Mouse (Mus musculus) forebrain, embryonic 15.5 days (tissue): ENCODE measurements around the gene Gm28308. TPM values are rescaled to one million over a fixed set of nuclear protein-coding genes. Genes with fewer than 3 reads are reported as not detected.

ENCODE experiments used
- ATAC-seq: fragments of 200-750 bp; cut with Nextera tagmentation; replicated peaks from 2 replicates; pipeline ENCODE4 v1.8.0; 2017; ENCODE audit warnings: mild to moderate bottlenecking, moderate TSS enrichment, moderate library complexity
- H3K27ac ChIP-seq: fragments of 300-500 bp; sonication (generic); replicated peaks from 2 replicates; pipeline ENCODE4 v1.5.1; 2015; ENCODE audit warnings: mild to moderate bottlenecking, inconsistent platforms
- H3K27me3 ChIP-seq: fragments of 300-500 bp; sonication (generic); 2 replicates; pipeline ENCODE4 v1.6.1; 2015; ENCODE audit warnings: inconsistent platforms
- H3K36me3 ChIP-seq: fragments of 300-500 bp; sonication (generic); 2 replicates; pipeline ENCODE4 v1.6.1; 2015; ENCODE audit warnings: mild to moderate bottlenecking, inconsistent platforms
- H3K4me1 ChIP-seq: fragments of 300-500 bp; sonication (generic); 2 replicates; pipeline ENCODE4 v1.6.1; 2015; ENCODE audit warnings: inconsistent platforms
- H3K4me2 ChIP-seq: fragments of 300-500 bp; sonication (generic); replicated peaks from 2 replicates; pipeline ENCODE4 v1.6.1; 2015; ENCODE audit warnings: mild to moderate bottlenecking, inconsistent platforms
- H3K4me3 ChIP-seq: fragments of 300-500 bp; sonication (generic); 2 replicates; pipeline ENCODE4 v1.5.1; 2015; ENCODE audit warnings: mild to moderate bottlenecking, inconsistent platforms
- H3K9ac ChIP-seq: fragments of 300-500 bp; sonication (generic); replicated peaks from 2 replicates; pipeline ENCODE4 v1.6.1; 2015; ENCODE audit warnings: mild to moderate bottlenecking, inconsistent platforms
- H3K9me3 ChIP-seq: fragments of 300-500 bp; sonication (generic); 2 replicates; pipeline ENCODE4 v1.6.1; 2016; ENCODE audit warnings: inconsistent platforms
- WGBS: fragments of 180-500 bp; shearing (Covaris S2); methylation state at CpG from one replicate; pipeline ENCODE4 v1.1.7; 2015; ENCODE audit warnings: mixed read lengths; 5-methylcytosine and 5-hydroxymethylcytosine counted together
- polyA plus RNA-seq: library from polyadenylated mRNA; unstranded; fragments of >200 nt; fragmentation: Nextera tagmentation; extraction: Ambion mirVana; gene quantifications from 2 replicates; pipeline ENCODE4 v1.2.1, GENCODE M21; 2015

The Gm28308 gene
- polyA plus RNA-seq, 1 experiment from 2014 or later, result not detected

DNA sequence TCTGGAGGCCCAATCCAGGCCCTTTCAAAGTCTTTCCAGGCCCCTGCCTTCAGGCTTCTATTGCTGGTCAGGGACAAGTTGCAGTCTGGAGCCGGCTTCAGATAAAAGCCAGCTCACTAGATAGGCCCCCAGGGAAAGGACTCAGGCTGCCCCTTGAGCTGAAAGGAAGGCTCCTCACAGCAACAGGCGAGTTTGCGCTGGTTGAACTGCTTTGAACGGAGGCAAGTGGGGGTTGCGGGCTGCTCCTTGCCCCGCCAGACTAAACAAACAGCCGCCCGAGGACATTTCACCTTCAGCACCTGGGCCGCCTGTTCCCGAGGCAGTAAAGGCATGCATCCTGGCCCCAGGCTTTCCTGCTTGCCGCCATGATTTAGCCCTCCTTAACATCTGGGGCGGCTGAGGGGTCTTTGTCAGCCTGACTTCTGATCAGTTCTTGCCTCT lies 30.6 kb upstream of the Gm28308 start:
- ATAC-seq, result no peak
- WGBS, result under 1% methylated on average over 12 of the region's 12 CpGs

DNA sequence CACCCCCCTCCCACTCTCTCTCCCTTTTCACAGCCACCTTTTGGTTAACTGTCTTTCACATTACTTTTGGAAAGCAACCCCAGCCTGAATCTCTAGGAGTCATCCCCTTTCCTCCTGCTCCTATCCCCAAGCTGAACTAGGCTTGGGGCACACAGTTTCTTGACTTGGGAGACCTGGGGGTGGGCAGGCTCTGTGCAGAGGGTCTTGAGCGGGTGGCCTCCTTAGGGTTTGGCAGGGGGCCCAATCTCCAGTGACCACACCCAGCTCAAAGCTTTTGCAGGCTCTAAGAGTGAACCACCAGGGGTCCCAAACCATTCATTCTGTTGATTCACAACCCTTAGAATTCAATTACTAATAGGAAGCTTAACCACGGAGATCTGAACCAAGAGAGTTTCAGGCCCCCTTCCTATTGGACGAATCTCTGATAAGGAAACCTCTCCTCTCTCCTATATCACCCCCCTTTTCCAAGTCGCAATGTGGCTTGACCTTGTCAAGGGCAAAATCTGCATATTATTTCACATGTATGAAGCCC lies 29.7 kb upstream of the Gm28308 start:
- peaks cover 98% of the 10 kb centered on the region for H3K27me3 ChIP-seq
- H3K27ac ChIP-seq, result no peak overlapping the region
- WGBS, result under 1% methylated on average over 4 of the region's 4 CpGs
- no peak overlapping the region for H3K4me2 ChIP-seq
- 0 out of 2 replicates have a peak, but pooled peaks cover 3% of the 10 kb centered on the region for H3K4me1 ChIP-seq
- H3K9ac ChIP-seq, result no peak overlapping the region
- no peaks in the 10 kb centered on the region for H3K36me3 ChIP-seq
- no peak for ATAC-seq
- no peak overlapping the region for H3K4me3 ChIP-seq
- H3K9me3 ChIP-seq, result no peaks in the 10 kb centered on the region

More for the DNA sequence above, 30.6 kb upstream of the Gm28308 start:
- no peaks in the 10 kb centered on the region for H3K36me3 ChIP-seq
- no peak overlapping the region for H3K9ac ChIP-seq
- no peak overlapping the region for H3K4me2 ChIP-seq
- no peak overlapping the region for H3K4me3 ChIP-seq
- 0 out of 2 replicates have a peak, but pooled peaks cover 3% of the 10 kb centered on the region for H3K4me1 ChIP-seq
- H3K27ac ChIP-seq, result no peak overlapping the region
- no peaks in the 10 kb centered on the region for H3K9me3 ChIP-seq
- peaks cover 98% of the 10 kb centered on the region for H3K27me3 ChIP-seq

DNA sequence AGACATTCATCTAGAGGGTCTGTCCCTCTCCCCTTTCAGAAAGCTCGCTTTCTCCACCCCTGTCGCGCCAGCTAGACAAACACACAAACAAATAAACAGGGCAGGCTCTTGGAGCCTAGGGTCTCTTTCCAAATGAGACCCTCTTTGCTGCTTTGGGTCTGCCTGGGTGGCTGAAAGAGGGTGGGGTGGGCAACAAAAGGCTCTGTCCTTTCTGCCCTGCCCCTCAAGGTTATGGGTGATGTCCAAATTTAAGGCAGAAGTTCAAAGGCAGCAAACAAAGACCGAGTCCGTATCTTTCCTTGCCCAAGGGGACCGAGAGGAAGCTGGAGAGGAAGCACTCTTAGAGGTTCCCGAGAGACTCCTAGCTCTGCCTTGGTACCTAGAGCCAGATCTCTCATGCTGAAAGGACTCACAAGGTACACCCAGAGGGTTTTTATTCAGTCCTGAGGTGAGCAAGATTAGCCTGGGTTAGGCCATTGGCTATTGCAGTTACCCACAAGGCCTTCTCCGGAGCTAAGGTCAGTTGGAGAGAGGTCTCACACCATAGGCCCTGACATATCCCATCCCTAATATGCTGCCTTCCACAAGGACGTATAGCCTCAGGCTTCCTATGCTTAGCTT lies 28.0 kb upstream of the Gm28308 start:
- no peaks in the 10 kb centered on the region for H3K36me3 ChIP-seq
- H3K4me3 ChIP-seq, result no peak overlapping the region
- peaks cover 99% of the 10 kb centered on the region for H3K27me3 ChIP-seq
- no peak overlapping the region for H3K27ac ChIP-seq
- WGBS, result 4% methylated on average over 9 of the region's 9 CpGs
- ATAC-seq, result no peak
- no peak overlapping the region for H3K4me2 ChIP-seq
- no peak overlapping the region for H3K9ac ChIP-seq
- H3K4me1 ChIP-seq, result 0 out of 2 replicates have a peak, but pooled peaks cover 3% of the 10 kb centered on the region
- H3K9me3 ChIP-seq, result no peaks in the 10 kb centered on the region

DNA sequence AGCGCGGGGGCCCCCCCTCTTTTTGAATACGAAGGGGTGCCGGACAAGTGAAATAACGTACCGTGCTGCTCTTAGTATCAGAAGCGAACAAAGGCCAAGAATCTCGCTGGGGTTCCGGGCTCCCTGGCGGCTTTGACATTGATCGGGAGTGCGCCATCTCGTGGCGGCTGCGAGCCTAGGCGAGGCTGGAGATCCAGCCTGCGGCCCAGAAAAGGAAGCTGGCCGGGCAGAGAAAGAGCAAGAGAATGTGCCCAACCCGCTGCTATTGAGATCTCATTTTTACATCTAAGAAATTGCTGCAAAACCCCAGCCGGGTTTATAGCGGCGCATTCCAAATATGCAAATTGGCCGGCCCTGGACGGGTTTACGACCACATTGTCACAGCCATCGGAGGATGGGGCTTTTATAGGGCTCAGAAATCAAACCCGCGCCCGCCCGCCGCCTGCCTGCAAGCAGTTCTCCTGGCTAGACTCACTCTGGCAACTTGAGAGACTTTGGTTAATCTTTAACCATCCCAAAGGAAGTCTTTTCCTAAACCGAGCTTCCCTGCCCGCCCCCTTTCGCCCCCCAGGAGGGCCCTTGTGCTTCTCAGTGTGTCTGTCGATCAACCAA lies 27.4 kb upstream of the Gm28308 start, which contains the start of gene Hoxa10:
Gene Hoxa10 (minus strand): TSS at position 466 of the 612 bp plus-strand sequence.
- 1% methylated on average over 35 of the region's 35 CpGs for whole genome bisulfite sequencing
- Histone ChIP-seq H3K4me1 (0 out of 2 replicates have a peak, but pooled peaks cover 3% of the 10 kb centered on the region), H3K27ac (no peak within 1 kb of the TSS), H3K27me3 (peaks cover 99% of the 10 kb centered on the region), H3K9me3 (no peaks in the 10 kb centered on the region), H3K9ac (no peak within 1 kb of the TSS), H3K4me3 (no peak within 1 kb of the TSS), H3K36me3 (no peaks in the 10 kb centered on the region), H3K4me2 (no peak within 1 kb of the TSS)
- ATAC-seq, result no peak

DNA sequence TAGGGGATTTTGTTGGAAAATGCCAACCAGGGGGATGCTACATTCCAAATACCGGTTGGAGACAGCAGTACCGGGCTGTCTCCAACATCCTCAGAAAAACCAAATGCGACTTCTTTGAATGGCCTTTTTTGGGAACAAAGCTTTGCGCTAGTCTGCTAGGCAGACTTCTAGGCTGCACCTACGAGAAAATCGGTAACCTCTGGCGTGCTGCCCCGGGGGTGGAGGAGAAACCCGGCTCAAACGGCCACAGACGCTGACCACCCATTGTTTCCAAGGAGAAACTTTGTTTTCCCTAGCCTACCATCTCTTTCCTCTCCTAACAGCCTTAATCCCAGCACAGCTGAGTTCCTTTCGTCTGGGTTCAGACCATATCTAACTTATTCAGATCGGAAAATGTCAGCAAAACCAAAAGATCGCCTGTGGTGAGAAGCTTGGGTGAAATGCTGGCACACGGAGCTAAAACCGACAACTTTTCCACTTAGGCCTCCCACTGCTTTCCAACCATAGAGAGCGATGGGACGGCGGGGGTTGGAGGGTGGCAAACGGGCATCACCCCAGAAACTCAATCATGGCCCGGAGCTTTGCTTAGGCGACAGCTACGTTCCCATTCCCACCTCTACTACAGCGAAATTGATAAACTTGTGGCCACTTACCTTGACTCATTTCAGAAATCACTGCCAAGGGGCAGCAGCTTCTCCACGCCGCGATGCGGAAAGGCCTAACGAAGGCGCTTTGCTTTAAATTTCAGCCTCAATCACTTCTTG lies 26.7 kb upstream of the Gm28308 start:
- no peak overlapping the region for H3K9ac ChIP-seq
- H3K27ac ChIP-seq, result no peak overlapping the region
- WGBS, result 3% methylated on average over 30 of the region's 30 CpGs
- H3K36me3 ChIP-seq, result no peaks in the 10 kb centered on the region
- ATAC-seq, result no peak
- H3K9me3 ChIP-seq, result no peaks in the 10 kb centered on the region
- H3K4me1 ChIP-seq, result 0 out of 2 replicates have a peak, but pooled peaks cover 3% of the 10 kb centered on the region
- H3K4me3 ChIP-seq, result no peak overlapping the region
- H3K27me3 ChIP-seq, result peaks cover 99% of the 10 kb centered on the region
- H3K4me2 ChIP-seq, result no peak overlapping the region

DNA sequence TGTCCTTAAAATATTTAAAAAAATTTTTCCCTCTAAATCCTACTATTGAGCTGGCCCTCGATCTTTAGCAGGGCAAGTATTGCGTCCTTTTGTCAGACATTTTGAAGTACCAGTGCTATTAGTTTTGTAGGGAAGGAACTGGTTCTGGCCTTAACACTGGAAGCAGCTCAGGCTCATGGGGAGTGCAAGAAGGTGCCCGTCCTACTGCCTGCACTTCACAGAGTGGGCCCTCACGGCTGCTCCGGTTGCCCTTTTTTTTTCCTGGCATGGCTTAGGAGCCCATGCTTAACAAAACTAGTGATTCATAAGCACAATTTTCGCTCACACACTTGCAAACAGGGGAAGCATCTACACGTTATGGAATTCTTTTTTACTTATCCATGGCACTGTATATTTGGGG lies 25.8 kb upstream of the Gm28308 start:
- H3K4me3 ChIP-seq, result no peak overlapping the region
- no peak overlapping the region for H3K4me2 ChIP-seq
- no peaks in the 10 kb centered on the region for H3K36me3 ChIP-seq
- no peaks in the 10 kb centered on the region for H3K9me3 ChIP-seq
- H3K4me1 ChIP-seq, result 0 out of 2 replicates have a peak, but pooled peaks cover 3% of the 10 kb centered on the region
- 3% methylated on average over 7 of the region's 7 CpGs for WGBS
- H3K9ac ChIP-seq, result no peak overlapping the region
- no peak for ATAC-seq
- H3K27ac ChIP-seq, result no peak overlapping the region
- H3K27me3 ChIP-seq, result peaks cover 99% of the 10 kb centered on the region

DNA sequence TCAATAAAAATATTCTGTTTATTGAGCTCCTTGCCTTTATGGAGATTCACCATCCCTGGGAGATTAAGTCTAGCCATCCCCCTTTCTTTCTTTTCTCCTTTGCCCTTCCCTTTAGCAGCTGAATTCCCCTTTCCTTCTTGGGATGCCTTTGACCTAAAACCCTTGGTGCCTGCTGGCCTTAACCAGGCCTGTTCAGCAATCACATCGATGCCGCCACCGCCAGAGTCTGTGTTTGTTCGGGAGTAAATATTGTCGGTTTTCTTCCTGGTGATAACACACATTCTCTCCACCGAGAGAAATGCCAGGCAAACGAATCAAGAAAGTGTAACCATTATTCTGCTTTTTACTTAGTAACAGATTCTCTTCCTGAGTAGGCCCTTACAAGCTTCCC lies 25.0 kb upstream of the Gm28308 start:
- Histone ChIP-seq H3K4me1 (0 out of 2 replicates have a peak, but pooled peaks cover 3% of the 10 kb centered on the region), H3K4me2 (no peak overlapping the region), H3K27ac (no peak overlapping the region), H3K9me3 (no peaks in the 10 kb centered on the region), H3K27me3 (peaks cover 99% of the 10 kb centered on the region), H3K36me3 (no peaks in the 10 kb centered on the region), H3K9ac (no peak overlapping the region), H3K4me3 (no peak overlapping the region)
- WGBS, result 3% methylated on average over 7 of the region's 7 CpGs
- no peak for ATAC-seq

DNA sequence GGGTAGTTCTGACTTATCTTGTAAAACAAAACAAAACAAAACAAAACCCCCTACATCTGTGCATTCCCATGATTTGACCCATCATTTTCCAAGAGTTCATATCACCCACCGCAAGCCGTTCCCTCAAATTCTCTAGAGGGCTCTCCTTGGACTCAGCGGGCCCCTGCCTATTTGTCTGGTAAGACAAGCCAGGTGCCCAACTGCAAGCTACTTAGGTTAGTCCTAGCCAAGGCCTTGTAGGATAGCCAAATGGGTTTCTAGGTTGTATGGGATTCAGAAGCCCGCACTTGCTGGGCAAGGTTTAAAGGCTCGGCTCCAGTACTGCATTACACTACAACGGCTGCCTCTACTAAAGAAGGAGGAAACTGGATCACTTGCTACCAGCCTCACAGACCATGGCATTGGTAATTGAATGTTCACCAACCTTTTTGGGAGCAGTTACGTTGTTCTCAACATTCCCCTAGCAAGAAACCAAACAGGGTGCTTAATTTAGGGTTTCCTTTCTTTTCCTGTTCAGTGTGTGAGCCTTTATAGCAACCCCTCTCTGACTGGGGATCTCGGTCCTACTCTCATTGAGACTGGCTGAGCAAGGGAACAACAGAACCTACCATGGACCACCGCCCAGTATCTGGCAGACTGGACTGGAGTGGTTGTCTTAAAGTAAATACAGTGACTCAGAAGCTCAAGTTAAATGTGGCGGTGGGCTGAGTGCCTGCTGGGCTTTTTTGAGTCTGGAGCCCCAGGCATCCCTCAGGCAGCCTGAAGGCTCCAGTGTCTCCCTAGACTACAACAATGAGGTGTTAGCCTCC lies 24.4 kb upstream of the Gm28308 start:
- 8% methylated on average over 10 of the region's 10 CpGs for whole genome bisulfite sequencing
- H3K9ac ChIP-seq, result no peak overlapping the region
- H3K4me2 ChIP-seq, result no peak overlapping the region
- H3K4me1 ChIP-seq, result 0 out of 2 replicates have a peak, but pooled peaks cover 3% of the 10 kb centered on the region
- H3K9me3 ChIP-seq, result no peaks in the 10 kb centered on the region
- H3K36me3 ChIP-seq, result no peaks in the 10 kb centered on the region
- H3K27me3 ChIP-seq, result peaks cover 99% of the 10 kb centered on the region
- H3K4me3 ChIP-seq, result no peak overlapping the region
- H3K27ac ChIP-seq, result no peak overlapping the region
- ATAC-seq, result no peak

DNA sequence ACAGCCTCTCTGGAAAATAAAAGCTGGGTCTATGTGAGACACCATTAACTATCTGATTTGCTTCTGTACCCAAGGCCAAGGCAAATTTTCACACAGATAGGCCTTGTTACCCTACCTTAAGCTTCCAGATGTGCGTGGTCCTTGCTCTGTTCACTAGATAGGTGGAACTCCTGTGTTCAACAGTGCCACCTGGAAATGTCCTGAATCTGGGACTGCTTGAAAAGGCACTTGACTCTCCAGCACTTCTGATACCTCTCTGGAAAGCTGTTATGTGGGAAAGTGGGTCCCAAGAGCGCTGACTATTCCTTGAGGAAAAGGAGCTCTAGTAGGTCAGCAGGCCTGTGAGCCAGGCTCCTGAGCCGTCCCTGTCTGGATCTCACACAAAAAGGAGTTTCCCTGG lies 23.7 kb upstream of the Gm28308 start:
- Histone ChIP-seq H3K27ac (no peak overlapping the region), H3K9ac (no peak overlapping the region), H3K4me3 (no peak overlapping the region), H3K4me1 (0 out of 2 replicates have a peak, but pooled peaks cover 3% of the 10 kb centered on the region), H3K36me3 (no peaks in the 10 kb centered on the region), H3K4me2 (no peak overlapping the region), H3K9me3 (no peaks in the 10 kb centered on the region), H3K27me3 (peaks cover 99% of the 10 kb centered on the region)
- ATAC-seq, result no peak
- 7% methylated on average over 3 of the region's 3 CpGs for WGBS

DNA sequence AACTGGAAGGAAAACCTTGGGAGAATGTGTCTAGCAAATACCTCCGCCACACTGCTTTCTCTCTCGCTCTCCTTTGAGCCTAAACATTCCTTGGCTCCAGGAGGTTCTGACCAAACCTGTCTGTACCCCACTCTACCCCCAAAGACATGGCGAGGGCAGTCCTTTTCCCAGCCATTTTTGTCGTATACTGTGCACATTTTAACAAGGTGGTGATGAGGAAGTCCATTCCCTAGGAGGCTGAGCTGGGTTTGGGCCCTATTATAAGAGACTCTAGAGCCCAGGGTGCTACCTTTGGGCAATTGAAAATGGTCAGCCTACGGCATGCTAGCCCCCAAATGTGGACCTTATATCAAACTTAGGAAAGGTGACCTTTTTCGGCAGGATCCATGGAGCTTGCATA lies 22.7 kb upstream of the Gm28308 start:
- Histone ChIP-seq H3K9ac (no peak overlapping the region), H3K4me2 (no peak overlapping the region), H3K27ac (no peak overlapping the region), H3K36me3 (no peaks in the 10 kb centered on the region), H3K9me3 (no peaks in the 10 kb centered on the region), H3K27me3 (peaks cover 97% of the 10 kb centered on the region), H3K4me3 (no peak overlapping the region), H3K4me1 (0 out of 2 replicates have a peak, but pooled peaks cover 3% of the 10 kb centered on the region)
- no peak for ATAC-seq
- WGBS, result 19% methylated on average over 6 of the region's 6 CpGs

DNA sequence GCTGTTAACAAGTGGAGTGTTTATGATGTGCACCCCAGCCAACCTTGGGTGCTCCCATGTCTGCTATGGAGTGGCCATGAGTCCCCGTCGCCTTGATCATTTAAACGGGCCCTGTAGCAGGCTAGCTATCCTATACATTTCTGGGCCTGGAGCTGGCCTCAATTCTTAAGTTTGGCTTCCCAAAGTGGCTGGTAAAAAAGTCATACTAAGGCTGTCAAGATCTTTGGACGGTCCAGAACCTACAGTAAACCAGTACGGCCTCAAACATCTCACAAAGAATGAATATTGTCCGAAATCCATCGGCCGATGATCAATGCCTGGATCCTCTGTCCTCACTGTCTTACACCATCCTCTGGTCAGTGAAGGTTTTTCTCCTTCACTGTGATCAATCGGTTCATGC lies 22.1 kb upstream of the Gm28308 start:
- Histone ChIP-seq H3K9ac (no peak overlapping the region), H3K27ac (no peak overlapping the region), H3K4me1 (0 out of 2 replicates have a peak, but pooled peaks cover 3% of the 10 kb centered on the region), H3K27me3 (peaks cover 97% of the 10 kb centered on the region), H3K4me3 (no peak overlapping the region), H3K9me3 (no peaks in the 10 kb centered on the region), H3K4me2 (no peak overlapping the region), H3K36me3 (no peaks in the 10 kb centered on the region)
- no peak for ATAC-seq
- WGBS, result 28% methylated on average over 9 of the region's 9 CpGs
